Mouse (Mus musculus) right cerebral cortex, postnatal 4 days (tissue): Measurements from ENCODE around the gene Gm13103.
"Not testable (repeated sequence)": the region's sequence is repeated elsewhere in the genome, so short reads cannot be mapped to it uniquely, and the experiment has no call there.

ENCODE experiments used
- DNase-seq: peaks from one replicate; pipeline ENCODE4 v3.0.0-alpha.2; 2022

Gm13103 gene

GRCm38 (mm10) chr4:143846197-143846596 lies at the start of gene Gm13103:
TSS of gene Gm13103 (plus strand) at chr4:143846497.
- DNase-seq = not testable (repeated sequence)

GRCm38 (mm10) chr4:143815993-143816392 lies 30.3 kb upstream of the Gm13103 start, which contains the start of gene Gm13084:
TSS of gene Gm13084 (minus strand) at chr4:143816093.
- DNase-seq = no peak

- not testable (repeated sequence) for DNase-seq
These were observed 36.1 kb downstream of the Gm13103 start for GRCm38 (mm10) chr4:143882371-143882770.

GRCm38 (mm10) chr4:143894406-143894805 lies 48.1 kb downstream of the Gm13103 start:
- DNase-seq = not testable (repeated sequence)

- DNase-seq = not testable (repeated sequence)
These were observed 54.0 kb downstream of the Gm13103 start, which contains the start of gene Pramef6 for GRCm38 (mm10) chr4:143900280-143900679. TSS of gene Pramef6 (minus strand) at chr4:143900380.
